Mouse (Mus musculus): ENCODE measurements around the gene Ctrb1. TPM values are rescaled to one million over a fixed set of nuclear protein-coding genes. Genes with fewer than 3 reads are reported as not detected.

Gene Ctrb1
- polyA plus RNA-seq, 1 experiment from 2014 or later, result 0.13 TPM

DNA sequence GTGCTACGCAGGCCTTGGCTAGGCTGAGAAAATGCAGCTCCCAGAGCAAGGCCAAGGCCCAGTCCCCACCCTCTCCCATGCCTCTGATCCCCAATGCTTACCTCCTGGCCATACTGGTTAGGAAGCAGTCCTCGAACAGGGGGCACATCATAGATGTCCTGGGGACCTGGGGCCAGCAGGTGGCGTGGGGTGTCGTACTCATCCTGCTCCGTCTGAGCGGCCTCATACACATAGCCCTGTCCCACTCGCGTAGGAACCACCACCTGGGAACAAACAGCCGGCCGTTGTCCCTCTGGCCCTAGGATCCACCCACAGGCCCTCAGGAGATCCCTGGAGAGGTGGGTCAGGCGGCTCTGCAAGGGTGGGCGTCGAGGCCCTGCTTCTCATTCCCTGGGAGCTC lies 24.7 kb upstream of the Ctrb1 start:
- no peaks in the 10 kb centered on the region for H3K27me3 ChIP-seq (ENCODE audit: insufficient read depth, low read length)
- H3K27ac ChIP-seq (ENCODE audit: low read depth), result no peak overlapping the region
- no peak overlapping the region for H3K9ac ChIP-seq (replicated peaks)
- DNase-seq (no peak), ATAC-seq (no peak)
- peaks cover 38% of the 10 kb centered on the region for H3K36me3 ChIP-seq (replicated peaks; ENCODE audit: insufficient read depth, low read length)
- H3K4me1 ChIP-seq (ENCODE audit: insufficient read depth), result peaks cover 6% of the 10 kb centered on the region; the same call in 1 of the 2 replicates
- no peak overlapping the region for H3K4me2 ChIP-seq (ENCODE audit: low read depth, low read length)
- TF ChIP-seq EP300 (IDR thresholded peaks at IDR 0.05; ENCODE audit: low read depth) (no peak), CTCF (IDR thresholded peaks at IDR 0.05; ENCODE audit: low read depth) (peak; percentile 16; the same call in 1 of the 2 replicates)
- H3K4me3 ChIP-seq (ENCODE audit: low read depth, low read length), result no peak overlapping the region
- 77% methylated on average over 13 of the region's 13 CpGs for WGBS (ENCODE audit: insufficient replicate concordance)
- no peaks in the 10 kb centered on the region for H3K9me3 ChIP-seq (ENCODE audit: low read length)

DNA sequence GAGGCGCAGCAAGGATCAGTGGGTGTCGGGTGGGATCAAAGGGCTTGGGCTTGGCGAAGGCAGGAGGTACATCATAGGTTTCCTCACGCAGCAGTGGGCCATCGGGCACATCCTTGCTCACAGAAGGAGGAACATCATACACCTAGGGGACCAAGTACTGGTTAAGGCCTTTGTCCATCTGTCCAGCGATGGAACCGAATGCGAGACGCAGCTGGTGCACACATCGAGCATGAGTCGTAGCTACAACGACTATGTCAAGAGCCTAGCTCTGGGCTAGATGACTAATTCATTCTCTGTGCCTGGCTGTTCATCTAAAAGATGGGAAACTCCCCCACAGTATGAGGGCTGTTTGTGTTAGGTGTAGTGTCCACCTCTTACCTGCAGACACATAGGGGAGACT lies 23.5 kb upstream of the Ctrb1 start:
- Histone ChIP-seq H3K36me3 (replicated peaks; ENCODE audit: insufficient read depth, low read length) (peaks cover 32% of the 10 kb centered on the region), H3K4me2 (ENCODE audit: low read depth, low read length) (no peak overlapping the region), H3K9me3 (ENCODE audit: low read length) (no peaks in the 10 kb centered on the region), H3K27me3 (ENCODE audit: insufficient read depth, low read length) (no peaks in the 10 kb centered on the region), H3K27ac (ENCODE audit: low read depth) (no peak overlapping the region), H3K4me1 (ENCODE audit: insufficient read depth) (peaks cover 9% of the 10 kb centered on the region; the same call in 1 of the 2 replicates), H3K9ac (replicated peaks) (no peak overlapping the region), H3K4me3 (ENCODE audit: low read depth, low read length) (no peak overlapping the region)
- no peak for ATAC-seq
- 85% methylated on average over 12 of the region's 12 CpGs for WGBS (ENCODE audit: insufficient replicate concordance)
- TF ChIP-seq CTCF (IDR thresholded peaks at IDR 0.05; ENCODE audit: low read depth), result no peak
- no peak for TF ChIP-seq EP300 (IDR thresholded peaks at IDR 0.05; ENCODE audit: low read depth)
- no peak for DNase-seq

DNA sequence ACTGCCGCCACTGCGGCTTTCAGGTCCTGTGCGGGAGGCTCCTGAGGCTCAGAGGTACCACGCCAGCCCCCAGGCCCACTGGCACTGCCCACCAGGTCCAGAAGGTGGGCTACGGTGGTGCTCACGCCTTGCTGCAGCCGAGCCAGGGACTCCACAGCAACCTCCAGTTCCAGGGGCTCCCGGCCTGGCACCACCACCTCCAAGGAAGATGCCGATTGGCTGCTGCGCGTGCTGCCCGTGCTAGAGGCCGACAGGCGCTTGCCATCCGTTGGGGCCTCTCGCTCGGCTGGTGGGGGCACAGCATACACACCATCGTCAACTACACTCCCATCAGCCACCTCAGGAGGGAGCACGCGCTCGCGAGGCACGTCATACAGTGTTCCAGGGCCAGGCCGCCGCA lies 23.0 kb upstream of the Ctrb1 start:
- 85% methylated on average over 25 of the region's 25 CpGs for WGBS (ENCODE audit: insufficient replicate concordance)
- no peak overlapping the region for H3K4me2 ChIP-seq (ENCODE audit: low read depth, low read length)
- no peak overlapping the region for H3K9ac ChIP-seq (replicated peaks)
- DNase-seq (no peak), ATAC-seq (no peak)
- no peaks in the 10 kb centered on the region for H3K9me3 ChIP-seq (ENCODE audit: low read length)
- TF ChIP-seq EP300 (IDR thresholded peaks at IDR 0.05; ENCODE audit: low read depth), result no peak
- TF ChIP-seq CTCF (IDR thresholded peaks at IDR 0.05; ENCODE audit: low read depth), result no peak
- no peak overlapping the region for H3K27ac ChIP-seq (ENCODE audit: low read depth)
- H3K4me1 ChIP-seq (ENCODE audit: insufficient read depth), result peaks cover 9% of the 10 kb centered on the region; the same call in 1 of the 2 replicates
- peaks cover 32% of the 10 kb centered on the region for H3K36me3 ChIP-seq (replicated peaks; ENCODE audit: insufficient read depth, low read length)
- H3K4me3 ChIP-seq (ENCODE audit: low read depth, low read length), result no peak overlapping the region
- no peaks in the 10 kb centered on the region for H3K27me3 ChIP-seq (ENCODE audit: insufficient read depth, low read length)

DNA sequence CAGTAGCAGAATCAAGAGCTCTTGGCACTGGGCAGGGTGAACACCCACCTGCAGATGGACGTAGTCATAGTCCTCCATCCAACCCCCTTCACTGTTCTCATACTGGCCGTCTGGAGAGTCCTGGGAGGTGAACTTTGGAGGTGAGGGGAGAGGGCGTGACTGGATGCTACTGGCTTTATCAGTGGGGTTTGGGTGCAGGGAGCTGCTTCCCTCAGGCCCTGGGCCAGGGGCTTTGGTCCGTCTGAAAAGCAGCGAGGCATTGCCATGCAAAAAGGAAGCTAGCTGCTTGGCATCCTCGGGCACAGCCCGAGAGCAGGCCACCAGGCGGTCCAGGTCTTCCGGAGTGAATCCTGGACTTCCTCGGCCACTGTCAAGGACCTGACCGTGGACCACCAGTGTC lies 22.5 kb upstream of the Ctrb1 start:
- ATAC-seq (no peak), DNase-seq (no peak)
- WGBS (ENCODE audit: insufficient replicate concordance), result 79% methylated on average over 11 of the region's 11 CpGs
- Histone ChIP-seq H3K9ac (replicated peaks) (no peak overlapping the region), H3K4me1 (ENCODE audit: insufficient read depth) (peaks cover 9% of the 10 kb centered on the region; the same call in 1 of the 2 replicates), H3K4me3 (ENCODE audit: low read depth, low read length) (no peak overlapping the region), H3K27me3 (ENCODE audit: insufficient read depth, low read length) (no peaks in the 10 kb centered on the region), H3K27ac (ENCODE audit: low read depth) (no peak overlapping the region), H3K4me2 (ENCODE audit: low read depth, low read length) (no peak overlapping the region), H3K9me3 (ENCODE audit: low read length) (no peaks in the 10 kb centered on the region), H3K36me3 (replicated peaks; ENCODE audit: insufficient read depth, low read length) (peaks cover 32% of the 10 kb centered on the region)
- TF ChIP-seq EP300 (IDR thresholded peaks at IDR 0.05; ENCODE audit: low read depth) (no peak), CTCF (IDR thresholded peaks at IDR 0.05; ENCODE audit: low read depth) (no peak)

DNA sequence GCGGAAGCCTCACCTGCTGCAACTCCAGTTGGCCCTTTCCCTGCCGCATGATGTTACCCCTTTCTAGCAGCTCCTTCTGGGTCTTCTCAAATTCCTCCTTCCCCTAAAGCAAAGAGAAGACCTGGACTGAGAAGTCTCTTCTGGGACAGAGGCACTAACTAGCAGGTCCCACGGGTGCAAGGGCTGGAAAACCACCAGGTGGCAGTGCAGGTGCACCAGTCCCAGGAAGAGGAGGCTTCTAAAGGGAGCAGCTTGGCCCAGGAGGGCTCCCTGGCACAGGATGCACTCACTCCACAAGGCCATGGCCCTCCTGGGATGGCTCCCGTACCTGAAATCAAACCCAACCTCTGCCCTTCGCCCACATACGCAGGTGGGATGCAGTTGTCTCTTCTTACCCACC lies 21.8 kb upstream of the Ctrb1 start:
- no peaks in the 10 kb centered on the region for H3K27me3 ChIP-seq (ENCODE audit: insufficient read depth, low read length)
- no peak overlapping the region for H3K4me3 ChIP-seq (ENCODE audit: low read depth, low read length)
- peaks cover 29% of the 10 kb centered on the region for H3K36me3 ChIP-seq (replicated peaks; ENCODE audit: insufficient read depth, low read length)
- H3K9ac ChIP-seq (replicated peaks), result no peak overlapping the region
- TF ChIP-seq EP300 (IDR thresholded peaks at IDR 0.05; ENCODE audit: low read depth), result no peak
- TF ChIP-seq CTCF (IDR thresholded peaks at IDR 0.05; ENCODE audit: low read depth), result peak; percentile 81
- DNase-seq, result peak; percentile 73
- H3K4me2 ChIP-seq (ENCODE audit: low read depth, low read length), result no peak overlapping the region
- H3K4me1 ChIP-seq (ENCODE audit: insufficient read depth), result peaks cover 3% of the 10 kb centered on the region; the same call in 1 of the 2 replicates
- no peak; the same call in 1 of the 2 replicates for ATAC-seq
- 62% methylated on average over 6 of the region's 6 CpGs for WGBS (ENCODE audit: insufficient replicate concordance)
- no peak overlapping the region for H3K27ac ChIP-seq (ENCODE audit: low read depth)
- no peaks in the 10 kb centered on the region for H3K9me3 ChIP-seq (ENCODE audit: low read length)

DNA sequence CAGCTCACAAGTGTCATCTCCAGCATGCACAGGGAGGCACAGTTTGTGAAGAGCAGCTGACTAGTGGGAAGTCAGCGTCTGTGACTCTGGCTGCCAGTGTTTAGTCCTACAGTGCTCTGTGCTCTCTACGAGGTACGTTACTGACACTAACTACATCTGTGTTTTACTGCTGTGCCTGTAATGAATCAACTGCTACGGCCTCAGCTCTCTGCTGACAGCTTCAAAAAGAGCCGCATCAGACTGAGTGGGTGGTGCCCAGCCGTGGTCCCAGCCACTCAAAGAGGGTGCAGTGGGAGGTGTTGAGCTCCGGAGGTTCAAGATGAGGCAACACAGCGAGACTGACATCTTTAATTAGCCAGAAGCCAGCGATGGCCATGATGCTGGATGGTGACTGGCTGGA lies 21.3 kb upstream of the Ctrb1 start:
- DNase-seq (no peak), ATAC-seq (no peak)
- WGBS (ENCODE audit: insufficient replicate concordance), result 69% methylated on average over 9 of the region's 9 CpGs
- Histone ChIP-seq H3K9me3 (ENCODE audit: low read length) (no peaks in the 10 kb centered on the region), H3K27me3 (ENCODE audit: insufficient read depth, low read length) (no peaks in the 10 kb centered on the region), H3K9ac (replicated peaks) (no peak overlapping the region), H3K4me3 (ENCODE audit: low read depth, low read length) (no peak overlapping the region), H3K27ac (ENCODE audit: low read depth) (no peak overlapping the region), H3K36me3 (replicated peaks; ENCODE audit: insufficient read depth, low read length) (peaks cover 29% of the 10 kb centered on the region), H3K4me2 (ENCODE audit: low read depth, low read length) (no peak overlapping the region), H3K4me1 (ENCODE audit: insufficient read depth) (peaks cover 3% of the 10 kb centered on the region; the same call in 1 of the 2 replicates)
- TF ChIP-seq CTCF (IDR thresholded peaks at IDR 0.05; ENCODE audit: low read depth) (no peak), EP300 (IDR thresholded peaks at IDR 0.05; ENCODE audit: low read depth) (no peak)

Data from liver, postnatal 0 days (tissue).